Mouse (Mus musculus) neural tube, embryonic 11.5 days (tissue): ENCODE measurements around the gene Szrd1. TPM values are rescaled to one million over a fixed set of nuclear protein-coding genes. Genes with fewer than 3 reads are reported as not detected.

Experiments used
- ATAC-seq: fragments of 200-750 bp; cut with Nextera tagmentation; 2 replicates; pipeline ENCODE4 v1.8.0; 2017; ENCODE audit warnings: moderate number of reproducible peaks, mild to moderate bottlenecking, moderate TSS enrichment, moderate library complexity; ENCODE audit not compliant: insufficient read depth, low FRiP score, low TSS enrichment
- DNase-seq: peaks from one replicate; pipeline ENCODE4 v3.0.0-alpha.2; 2015; ENCODE audit warnings: low spot score
- H3K27ac ChIP-seq: fragments of 300-500 bp; sonication (generic); 2 replicates; pipeline ENCODE4 v1.5.1; 2014; ENCODE audit warnings: low read depth, mild to moderate bottlenecking, low read length
- H3K27me3 ChIP-seq: fragments of 300-500 bp; sonication (generic); 2 replicates; pipeline ENCODE4 v1.6.1; 2014; ENCODE audit warnings: mild to moderate bottlenecking, low read length, mixed read lengths; ENCODE audit not compliant: control insufficient read depth, insufficient read depth
- H3K36me3 ChIP-seq: fragments of 300-500 bp; sonication (generic); 2 replicates; pipeline ENCODE4 v1.6.1; 2014; ENCODE audit warnings: mild to moderate bottlenecking, low read length, moderate library complexity, mixed read lengths; ENCODE audit not compliant: control insufficient read depth, insufficient read depth
- H3K4me1 ChIP-seq: fragments of 300-500 bp; sonication (generic); 2 replicates; pipeline ENCODE4 v1.6.1; 2014; ENCODE audit warnings: low read length, mixed read lengths; ENCODE audit not compliant: control insufficient read depth, insufficient read depth
- H3K4me2 ChIP-seq: fragments of 300-500 bp; sonication (generic); 2 replicates; pipeline ENCODE4 v1.6.1; 2014; ENCODE audit warnings: low read depth, mild to moderate bottlenecking, moderate library complexity
- H3K4me3 ChIP-seq: fragments of 300-500 bp; sonication (generic); 2 replicates; pipeline ENCODE4 v1.5.1; 2014; ENCODE audit warnings: low read depth, low read length
- H3K9ac ChIP-seq: fragments of 300-500 bp; sonication (generic); 2 replicates; pipeline ENCODE4 v1.6.1; 2014; ENCODE audit warnings: mild to moderate bottlenecking, low read length
- H3K9me3 ChIP-seq: fragments of 300-500 bp; sonication (generic); 2 replicates; pipeline ENCODE4 v1.6.1; 2016; ENCODE audit warnings: low read length; ENCODE audit not compliant: control insufficient read depth
- WGBS: fragments of 180-500 bp; shearing (Covaris S2); extraction: QIAGEN DNeasy Blood & Tissue Kit; methylation state at CpG from one replicate; pipeline ENCODE4 v1.1.7; 2014; 5-methylcytosine and 5-hydroxymethylcytosine counted together
- polyA plus RNA-seq: library from polyadenylated mRNA; unstranded; fragments of >200 nt; fragmentation: Nextera tagmentation; extraction: Ambion mirVana; gene quantifications from 2 replicates; pipeline ENCODE4 v1.2.1, GENCODE M21; 2014

Szrd1 gene
- polyA plus RNA-seq, 1 experiment from 2014 or later = 30.7 TPM

GRCm38 (mm10) chr4:141132191-141132590, 7.4 kb downstream of the Szrd1 start:
- peaks cover 41% of the 10 kb centered on the region for H3K4me1 ChIP-seq
- peaks cover 2% of the 10 kb centered on the region; the same call in 1 of the 2 replicates for H3K36me3 ChIP-seq
- 58% methylated on average over 8 of the region's 8 CpGs for WGBS
- no peak overlapping the region for H3K4me2 ChIP-seq
- no peak overlapping the region for H3K4me3 ChIP-seq
- H3K9me3 ChIP-seq = no peaks in the 10 kb centered on the region
- ATAC-seq (no peak), DNase-seq (no peak)
- no peaks in the 10 kb centered on the region for H3K27me3 ChIP-seq
- peak overlapping the region; percentile 29; the same call in 1 of the 2 replicates for H3K9ac ChIP-seq
- H3K27ac ChIP-seq = no peak overlapping the region

- Histone ChIP-seq H3K4me3 (no peak overlapping the region), H3K9ac (peak overlapping the region; percentile 29; the same call in 1 of the 2 replicates)
These were observed 8.0 kb downstream of the Szrd1 start for GRCm38 (mm10) chr4:141131531-141132061.

GRCm38 (mm10) chr4:141130704-141131342, 8.8 kb downstream of the Szrd1 start:
- Histone ChIP-seq H3K27me3 (no peaks in the 10 kb centered on the region), H3K9ac (no peak overlapping the region), H3K27ac (no peak overlapping the region), H3K4me3 (no peak overlapping the region), H3K4me2 (no peak overlapping the region), H3K36me3 (peaks cover 2% of the 10 kb centered on the region; the same call in 1 of the 2 replicates), H3K9me3 (no peaks in the 10 kb centered on the region), H3K4me1 (peaks cover 30% of the 10 kb centered on the region)
- 78% methylated on average over 6 of the region's 6 CpGs for WGBS
- DNase-seq (no peak), ATAC-seq (no peak)

More at GRCm38 (mm10) chr4:141131531-141132061, 8.0 kb downstream of the Szrd1 start:
- no peak for ATAC-seq
- Histone ChIP-seq H3K36me3 (peaks cover 2% of the 10 kb centered on the region; the same call in 1 of the 2 replicates), H3K27me3 (no peaks in the 10 kb centered on the region), H3K4me2 (no peak overlapping the region), H3K9me3 (no peaks in the 10 kb centered on the region), H3K27ac (no peak overlapping the region), H3K4me1 (peaks cover 36% of the 10 kb centered on the region)
- DNase-seq = no peak
- 49% methylated on average over 5 of the region's 5 CpGs for WGBS

GRCm38 (mm10) chr4:141129190-141129710, 10.3 kb downstream of the Szrd1 start:
- no peak for DNase-seq
- Histone ChIP-seq H3K9me3 (no peaks in the 10 kb centered on the region), H3K27me3 (no peaks in the 10 kb centered on the region), H3K27ac (no peak overlapping the region), H3K4me1 (peaks cover 19% of the 10 kb centered on the region), H3K36me3 (peaks cover 2% of the 10 kb centered on the region; the same call in 1 of the 2 replicates), H3K4me2 (no peak overlapping the region), H3K9ac (no peak overlapping the region), H3K4me3 (no peak overlapping the region)
- 73% methylated on average over 6 of the region's 6 CpGs for WGBS
- no peak for ATAC-seq

- Histone ChIP-seq H3K9me3 (no peaks in the 10 kb centered on the region), H3K4me1 (no peaks in the 10 kb centered on the region; the same call in 1 of the 2 replicates), H3K36me3 (no peaks in the 10 kb centered on the region), H3K27ac (no peak overlapping the region), H3K4me3 (no peak overlapping the region), H3K9ac (no peak overlapping the region), H3K4me2 (no peak overlapping the region), H3K27me3 (no peaks in the 10 kb centered on the region)
- 46% methylated on average over 1 of the region's 1 CpGs for WGBS
- DNase-seq (no peak), ATAC-seq (no peak)
These were observed 16.5 kb downstream of the Szrd1 start for GRCm38 (mm10) chr4:141123065-141123464.

GRCm38 (mm10) chr4:141122663-141123062, 16.9 kb downstream of the Szrd1 start:
- WGBS = 88% methylated on average over 7 of the region's 7 CpGs
- DNase-seq = no peak
- no peaks in the 10 kb centered on the region for H3K9me3 ChIP-seq
- H3K27ac ChIP-seq = no peak overlapping the region
- H3K4me1 ChIP-seq = no peaks in the 10 kb centered on the region; the same call in 1 of the 2 replicates
- no peaks in the 10 kb centered on the region for H3K27me3 ChIP-seq
- no peak overlapping the region for H3K4me2 ChIP-seq
- no peak for ATAC-seq
- no peak overlapping the region for H3K4me3 ChIP-seq
- H3K36me3 ChIP-seq = no peaks in the 10 kb centered on the region
- no peak overlapping the region for H3K9ac ChIP-seq

GRCm38 (mm10) chr4:141120700-141121099, 18.9 kb downstream of the Szrd1 start:
- Histone ChIP-seq H3K4me1 (no peaks in the 10 kb centered on the region; the same call in 1 of the 2 replicates), H3K9me3 (no peaks in the 10 kb centered on the region), H3K4me2 (no peak overlapping the region), H3K4me3 (no peak overlapping the region), H3K9ac (no peak overlapping the region), H3K27ac (no peak overlapping the region), H3K27me3 (no peaks in the 10 kb centered on the region), H3K36me3 (peaks cover 3% of the 10 kb centered on the region)
- ATAC-seq = no peak
- WGBS = 31% methylated on average over 11 of the region's 11 CpGs
- DNase-seq = peak; percentile 75

- no peak overlapping the region for H3K27ac ChIP-seq
- no peaks in the 10 kb centered on the region for H3K4me1 ChIP-seq
- 80% methylated on average over 4 of the region's 4 CpGs for WGBS
- no peak overlapping the region for H3K4me3 ChIP-seq
- no peak overlapping the region for H3K9ac ChIP-seq
- no peaks in the 10 kb centered on the region for H3K9me3 ChIP-seq
- DNase-seq (no peak), ATAC-seq (no peak)
- H3K36me3 ChIP-seq = peaks cover 8% of the 10 kb centered on the region
- H3K27me3 ChIP-seq = no peaks in the 10 kb centered on the region
- no peak overlapping the region for H3K4me2 ChIP-seq
These were observed 20.9 kb downstream of the Szrd1 start for GRCm38 (mm10) chr4:141118691-141119090.

GRCm38 (mm10) chr4:141115398-141115797, 24.2 kb downstream of the Szrd1 start:
- no peaks in the 10 kb centered on the region for H3K27me3 ChIP-seq
- no peak overlapping the region for H3K27ac ChIP-seq
- no peaks in the 10 kb centered on the region for H3K4me1 ChIP-seq
- no peak overlapping the region for H3K4me3 ChIP-seq
- H3K36me3 ChIP-seq = peaks cover 19% of the 10 kb centered on the region
- no peak for ATAC-seq
- H3K4me2 ChIP-seq = no peak overlapping the region
- 88% methylated on average over 8 of the region's 8 CpGs for WGBS
- no peak for DNase-seq
- H3K9me3 ChIP-seq = 0 out of 2 replicates have a peak, but pooled peaks cover 2% of the 10 kb centered on the region
- H3K9ac ChIP-seq = no peak overlapping the region
